Mouse (Mus musculus): ENCODE data around the gene Hfe2.

Gene Hfe2

GRCm38 (mm10) chr3:96557694-96558093 is 32.7 kb downstream of the Hfe2 start, which contains the start of gene Txnip:
Txnip (plus strand) TSS chr3:96557957.
- under 1% methylated on average over 26 of the region's 26 CpGs for WGBS

- 6% methylated on average over 17 of the region's 17 CpGs for WGBS
These were observed 33.2 kb downstream of the Hfe2 start for GRCm38 (mm10) chr3:96558159-96558558.

- WGBS: 50% methylated on average over 10 of the region's 10 CpGs
These were observed 33.8 kb downstream of the Hfe2 start for GRCm38 (mm10) chr3:96558668-96559196.

GRCm38 (mm10) chr3:96559398-96559910 is 34.5 kb downstream of the Hfe2 start:
- 67% methylated on average over 12 of the region's 12 CpGs for WGBS

- WGBS: 73% methylated on average over 23 of the region's 23 CpGs
These were observed 35.2 kb downstream of the Hfe2 start for GRCm38 (mm10) chr3:96559911-96560850.

- 76% methylated on average over 9 of the region's 9 CpGs for WGBS
These were observed 36.1 kb downstream of the Hfe2 start for GRCm38 (mm10) chr3:96560881-96561668.

GRCm38 (mm10) chr3:96561946-96562681 is 37.1 kb downstream of the Hfe2 start:
- 62% methylated on average over 10 of the region's 10 CpGs for WGBS

GRCm38 (mm10) chr3:96563267-96563666 is 38.3 kb downstream of the Hfe2 start:
- WGBS: 94% methylated on average over 8 of the region's 8 CpGs

GRCm38 (mm10) chr3:96563911-96564632 is 39.1 kb downstream of the Hfe2 start:
- 51% methylated on average over 10 of the region's 10 CpGs for WGBS

GRCm38 (mm10) chr3:96564633-96565032 is 39.7 kb downstream of the Hfe2 start:
- 68% methylated on average over 7 of the region's 7 CpGs for WGBS

- WGBS: 76% methylated on average over 3 of the region's 3 CpGs
These were observed 40.1 kb downstream of the Hfe2 start for GRCm38 (mm10) chr3:96565105-96565504.

- 88% methylated on average over 8 of the region's 8 CpGs for WGBS
These were observed 41.9 kb downstream of the Hfe2 start for GRCm38 (mm10) chr3:96566661-96567450.

- 78% methylated on average over 8 of the region's 8 CpGs for WGBS
These were observed 43.6 kb downstream of the Hfe2 start for GRCm38 (mm10) chr3:96568605-96569004.

GRCm38 (mm10) chr3:96569506-96569905 is 44.5 kb downstream of the Hfe2 start:
- whole genome bisulfite sequencing: 78% methylated on average over 13 of the region's 13 CpGs

GRCm38 (mm10) chr3:96569966-96570605 is 45.1 kb downstream of the Hfe2 start:
- WGBS: 88% methylated on average over 11 of the region's 11 CpGs

GRCm38 (mm10) chr3:96570643-96571042 is 45.7 kb downstream of the Hfe2 start:
- 67% methylated on average over 7 of the region's 7 CpGs for WGBS

GRCm38 (mm10) chr3:96571336-96571735 is 46.4 kb downstream of the Hfe2 start:
- WGBS: 77% methylated on average over 2 of the region's 2 CpGs

- WGBS: 80% methylated on average over 16 of the region's 16 CpGs
These were observed 47.1 kb downstream of the Hfe2 start for GRCm38 (mm10) chr3:96571896-96572698.

All from cerebral cortex, adult 2 months (tissue).